ENCODE assay signal across 15 mouse cellular contexts in genomic region chr1:80504757-80505156, GRCm38 (mm10). TPM values are rescaled to one million over a fixed set of nuclear protein-coding genes. Genes with fewer than 3 reads are reported as not detected.
A peak's percentile ranks its signal among the peaks of the same experiment; 100 is the strongest.
DNase-seq lines count a peak whose midpoint lies in the region; ATAC-seq and TF ChIP-seq lines count a peak whose summit lies in the region.
"Had no signal": no experiment of that assay in that cellular context is flagged by ENCODE, and none has a peak within 500 bp of the region (broad histone marks: within the 10 kb centered on the region; RNA-seq: fewer than 3 reads in every experiment).

No protein-coding gene starts in this region.

- no peak overlapping the region for H3K4me2 ChIP-seq in kidney, postnatal 0 days (ENCODE audit: low read length)
- no peak overlapping the region for H3K4me2 ChIP-seq in kidney, embryonic 15.5 days
- H3K4me2 ChIP-seq: embryonic facial prominence, embryonic 13.5 days; hindbrain, embryonic 13.5 days; lung, embryonic 15.5 days had no signal

- TF ChIP-seq CTCF in kidney, postnatal 0 days (IDR thresholded peaks at IDR 0.05; ENCODE audit: low read depth): peak; percentile 54

- H3K27ac ChIP-seq in kidney, postnatal 0 days: no peak overlapping the region
- H3K27ac ChIP-seq in kidney, embryonic 15.5 days: no peak overlapping the region
- H3K27ac ChIP-seq: embryonic facial prominence, embryonic 13.5 days; heart, embryonic 10.5 days; hindbrain, embryonic 13.5 days; lung, embryonic 15.5 days had no signal

- no peak overlapping the region for H3K4me3 ChIP-seq in kidney, postnatal 0 days (replicated peaks; ENCODE audit: low read depth, low read length)
- no peak overlapping the region for H3K4me3 ChIP-seq in kidney, embryonic 15.5 days (replicated peaks)
- H3K4me3 ChIP-seq: embryonic facial prominence, embryonic 13.5 days; heart, embryonic 10.5 days; hindbrain, embryonic 13.5 days; lung, embryonic 15.5 days; myocyte had no signal

- no peak for ATAC-seq in kidney, postnatal 0 days (replicated peaks; ENCODE audit: low FRiP score, low read depth)
- ATAC-seq in kidney, embryonic 15.5 days (replicated peaks; ENCODE audit: low FRiP score): no peak
- ATAC-seq in CD4-positive, CD25-positive, alpha-beta regulatory T cell, adult 4 months: peak; percentile 53
- ATAC-seq in granulocyte monocyte progenitor cell, adult 5-6 weeks (replicated peaks; ENCODE audit: poor library complexity, severe bottlenecking): peak; percentile 64

- H3K27me3 ChIP-seq in kidney, postnatal 0 days (ENCODE audit: insufficient read depth, low read length): no peaks in the 10 kb centered on the region
- no peaks in the 10 kb centered on the region for H3K27me3 ChIP-seq in kidney, embryonic 15.5 days
- H3K27me3 ChIP-seq: embryonic facial prominence, embryonic 13.5 days; hindbrain, embryonic 13.5 days; lung, embryonic 15.5 days had no signal

- no peaks in the 10 kb centered on the region for H3K4me1 ChIP-seq in kidney, postnatal 0 days (replicated peaks; ENCODE audit: insufficient read depth, low read length)
- H3K4me1 ChIP-seq in kidney, embryonic 15.5 days: no peaks in the 10 kb centered on the region
- H3K4me1 ChIP-seq: heart, embryonic 10.5 days; hindbrain, embryonic 13.5 days; lung, embryonic 15.5 days had no signal

- no peaks in the 10 kb centered on the region for H3K36me3 ChIP-seq in kidney, postnatal 0 days (ENCODE audit: insufficient read depth, low read length)
- H3K36me3 ChIP-seq in kidney, embryonic 15.5 days: no peaks in the 10 kb centered on the region
- H3K36me3 ChIP-seq: heart, embryonic 10.5 days; hindbrain, embryonic 13.5 days; lung, embryonic 15.5 days had no signal

- H3K9ac ChIP-seq in kidney, postnatal 0 days (ENCODE audit: low read depth, low read length): no peak overlapping the region
- no peak overlapping the region for H3K9ac ChIP-seq in kidney, embryonic 15.5 days
- H3K9ac ChIP-seq: embryonic facial prominence, embryonic 13.5 days; hindbrain, embryonic 13.5 days; lung, embryonic 15.5 days had no signal

- 84% methylated on average over 2 of the region's 2 CpGs for WGBS in kidney, postnatal 0 days
- WGBS in kidney, embryonic 15.5 days: 80% methylated on average over 2 of the region's 2 CpGs

- peak; percentile 24 for DNase-seq in kidney, postnatal 0 days (ENCODE audit: low spot score)
- peak; percentile 51 for DNase-seq in 3T3-L1 (ENCODE audit: low read depth, low spot score)
- DNase-seq in right cerebral cortex, adult 2 months (ENCODE audit: low spot score in 2 of 2): no peak
- DNase-seq in adrenal gland, postnatal 36 days: no peak
- DNase-seq: right cerebral cortex, adult 18-20 months had no signal

- no peaks in the 10 kb centered on the region for H3K9me3 ChIP-seq in kidney, postnatal 0 days (replicated peaks; ENCODE audit: low read length)
- H3K9me3 ChIP-seq in kidney, embryonic 15.5 days (replicated peaks): no peaks in the 10 kb centered on the region
- H3K9me3 ChIP-seq: embryonic facial prominence, embryonic 13.5 days; heart, embryonic 10.5 days; hindbrain, embryonic 13.5 days; lung, embryonic 15.5 days had no signal

RNA-seq across cellular contexts. Expression of gene Gm45261, which starts 43.5 kb away (rescaled TPM):
- not detected in 2 replicates for polyA plus RNA-seq in kidney, postnatal 0 days (2015; fragmentation: Nextera tagmentation; extraction: Ambion mirVana)
- not detected in 2 replicates for polyA plus RNA-seq in kidney, embryonic 15.5 days (2015; fragmentation: Nextera tagmentation; extraction: Ambion mirVana)
- polyA plus RNA-seq in CD4-positive, CD25-positive, alpha-beta regulatory T cell, adult 4 months (2017; shearing (Covaris generic)): not detected
- total RNA-seq in granulocyte monocyte progenitor cell, adult 5-6 weeks (2014; fragmentation: Nextera tagmentation): not detected in 2 replicates
- total RNA-seq in granulocyte monocyte progenitor cell, adult 5-6 weeks (2017): not detected in 2 replicates
- total RNA-seq in adrenal gland, postnatal 36 days (2021): not detected
- total RNA-seq: layer of hippocampus, postnatal 10 days had no signal
- polyA plus RNA-seq: embryonic facial prominence, embryonic 13.5 days; heart, embryonic 10.5 days; hindbrain, embryonic 13.5 days; lung, embryonic 15.5 days; myocyte; testis, adult 2 months had no signal

Comparison
In these comparisons a context has a peak if more than half of its experiments do, and no peak if none do; other contexts are left out.
1. ATAC-seq: peak in CD4-positive, CD25-positive, alpha-beta regulatory T cell, adult 4 months (single experiment) and granulocyte monocyte progenitor cell, adult 5-6 weeks (single experiment); none in kidney, postnatal 0 days (single experiment) and kidney, embryonic 15.5 days (single experiment).
2. DNase-seq: peak in kidney, postnatal 0 days (single experiment) and 3T3-L1 (single experiment); none in right cerebral cortex, adult 2 months (0 of 2) and adrenal gland, postnatal 36 days (0 of 2).